Mouse (Mus musculus) heart, postnatal 0 days (tissue): ENCODE data around the gene Bbof1.

Experiments used
- CTCF ChIP-seq: IDR thresholded peaks from 2 replicates; pipeline ENCODE4 v1.5.1; 2016; ENCODE audit warnings: antibody characterized with exemption, control low read depth, low read depth
- EP300 ChIP-seq: IDR thresholded peaks from 2 replicates; pipeline ENCODE4 v1.6.1; 2016; ENCODE audit warnings: antibody characterized with exemption, low read depth

DNA sequence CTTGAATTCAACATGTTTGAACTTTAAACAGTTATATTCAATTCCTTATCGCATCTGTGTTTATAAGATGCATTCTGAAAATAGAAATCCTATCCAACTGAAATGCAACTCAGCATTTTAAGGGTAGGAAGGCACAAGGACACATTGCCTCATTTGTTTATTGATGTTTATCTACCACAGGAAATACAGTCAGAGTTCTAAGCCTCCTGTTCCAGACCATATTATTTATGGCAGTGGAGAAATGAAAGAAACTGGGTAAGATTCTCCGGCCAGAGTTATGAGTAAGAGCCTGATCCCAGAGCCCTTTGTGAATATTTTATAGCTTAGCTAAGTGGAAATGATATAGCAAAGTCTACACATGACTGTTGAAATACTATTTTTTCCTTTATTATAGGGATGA lies 21.0 kb downstream of the Bbof1 start:
- TF ChIP-seq CTCF (no peak), EP300 (no peak)
